Mouse (Mus musculus): Measurements from ENCODE around the gene Zfr. TPM values are rescaled to one million over a fixed set of nuclear protein-coding genes. Genes with fewer than 3 reads are reported as not detected.
"Not testable (repeated sequence)": the region's sequence is repeated elsewhere in the genome, so short reads cannot be mapped to it uniquely, and the experiment has no call there.

Zfr gene
- total RNA-seq, 1 experiment from 2014 or later, result 170 TPM

- DNase-seq, result peak; percentile 41
Observed at GRCm38 (mm10) chr15:12193880-12194816, 76.5 kb downstream of the Zfr start.

GRCm38 (mm10) chr15:12194817-12195735, 77.4 kb downstream of the Zfr start:
- no peak for DNase-seq

- no peak for DNase-seq
Observed at GRCm38 (mm10) chr15:12195966-12196365, 78.3 kb downstream of the Zfr start.

GRCm38 (mm10) chr15:12196410-12197191, 79.0 kb downstream of the Zfr start:
- peak; percentile 80 for DNase-seq

GRCm38 (mm10) chr15:12197361-12197760, 79.7 kb downstream of the Zfr start:
- no peak for DNase-seq

- no peak for DNase-seq
Observed at GRCm38 (mm10) chr15:12200021-12200420, 82.4 kb downstream of the Zfr start.

- no peak for DNase-seq
Observed at GRCm38 (mm10) chr15:12201856-12202255, 84.2 kb downstream of the Zfr start.

GRCm38 (mm10) chr15:12202456-12202855, 84.8 kb downstream of the Zfr start:
- DNase-seq, result no peak

GRCm38 (mm10) chr15:12203008-12203407, 85.4 kb downstream of the Zfr start:
- DNase-seq, result not testable (repeated sequence)

GRCm38 (mm10) chr15:12203512-12204318, 86.1 kb downstream of the Zfr start:
- DNase-seq, result no peak

GRCm38 (mm10) chr15:12204319-12205159, 86.9 kb downstream of the Zfr start, which contains the start of gene Mtmr12:
Gene Mtmr12 (plus strand): TSS chr15:12205028.
- peak; percentile 100 for DNase-seq

GRCm38 (mm10) chr15:12205160-12205901, 87.7 kb downstream of the Zfr start:
- peak; percentile 57 for DNase-seq

GRCm38 (mm10) chr15:12205902-12206645, 88.4 kb downstream of the Zfr start:
- no peak for DNase-seq

GRCm38 (mm10) chr15:12206646-12207222, 89.1 kb downstream of the Zfr start:
- no peak for DNase-seq

GRCm38 (mm10) chr15:12207556-12208090, 90.0 kb downstream of the Zfr start:
- no peak for DNase-seq

- DNase-seq, result no peak
Observed at GRCm38 (mm10) chr15:12211577-12211976, 93.9 kb downstream of the Zfr start.

GRCm38 (mm10) chr15:12212266-12212665, 94.6 kb downstream of the Zfr start:
- no peak for DNase-seq
